Mouse (Mus musculus): Measurements from ENCODE around the gene Rab20. TPM values are rescaled to one million over a fixed set of nuclear protein-coding genes. Genes with fewer than 3 reads are reported as not detected.
A peak's percentile ranks its signal among the peaks of the same experiment; 100 is the strongest.

Gene Rab20
- total RNA-seq, 2 experiments from 2014 or later: 0.42 to 0.87 TPM

- peak; percentile 39 to 66 for DNase-seq (ENCODE audit: low spot score in 2 of 2)
- intact Hi-C loops (cut with DNase I): no loop called here
Measured at GRCm38 (mm10) chr8:11460934-11461333, 17.6 kb downstream of the Rab20 start.

GRCm38 (mm10) chr8:11459016-11459415 is 19.5 kb downstream of the Rab20 start:
- DNase-seq (ENCODE audit: low spot score in 2 of 2): no peak
- intact Hi-C loops (cut with DNase I): no loop called here

- DNase-seq (ENCODE audit: low spot score in 2 of 2): no peak
- intact Hi-C loops (cut with DNase I): no loop called here
Measured at GRCm38 (mm10) chr8:11457981-11458836, 20.3 kb downstream of the Rab20 start.

- DNase-seq (ENCODE audit: low spot score in 2 of 2): no peak
- intact Hi-C loops (cut with DNase I): no loop called here
Measured at GRCm38 (mm10) chr8:11457278-11457677, 21.2 kb downstream of the Rab20 start.

- intact Hi-C loops (cut with DNase I): no loop called here
- DNase-seq (ENCODE audit: low spot score in 2 of 2): no peak
Measured at GRCm38 (mm10) chr8:11454228-11454627, 24.3 kb downstream of the Rab20 start.

- intact Hi-C loops (cut with DNase I): no loop called here
- peak; percentile 27 to 39 for DNase-seq (ENCODE audit: low spot score in 2 of 2)
Measured at GRCm38 (mm10) chr8:11452974-11453373, 25.5 kb downstream of the Rab20 start.

- intact Hi-C loops (cut with DNase I): no loop called here
- no peak for DNase-seq (ENCODE audit: low spot score in 2 of 2)
Measured at GRCm38 (mm10) chr8:11452559-11452958, 26.0 kb downstream of the Rab20 start.

- no peak for DNase-seq (ENCODE audit: low spot score in 2 of 2)
- intact Hi-C loops (cut with DNase I): no loop called here
Measured at GRCm38 (mm10) chr8:11452152-11452551, 26.4 kb downstream of the Rab20 start.

GRCm38 (mm10) chr8:11450184-11451113 is 28.1 kb downstream of the Rab20 start:
- peak; percentile 47 to 61 for DNase-seq (ENCODE audit: low spot score in 2 of 2)
- intact Hi-C loops (cut with DNase I): loop anchor here (1.0 kb wide), 1 partner anchor 36 kb away; no protein-coding TSS in a partner anchor

- DNase-seq (ENCODE audit: low spot score in 2 of 2): no peak
- intact Hi-C loops (cut with DNase I): no loop called here
Measured at GRCm38 (mm10) chr8:11447910-11448570, 30.5 kb downstream of the Rab20 start.

- intact Hi-C loops (cut with DNase I): no loop called here
Measured at GRCm38 (mm10) chr8:11445790-11446189, 32.7 kb downstream of the Rab20 start.

GRCm38 (mm10) chr8:11444216-11444615 is 34.3 kb downstream of the Rab20 start:
- intact Hi-C loops (cut with DNase I): no loop called here
- DNase-seq (ENCODE audit: low spot score in 2 of 2): no peak

More at GRCm38 (mm10) chr8:11445790-11446189, 32.7 kb downstream of the Rab20 start:
- no peak for DNase-seq (ENCODE audit: low spot score in 2 of 2)

- intact Hi-C loops (cut with DNase I): no loop called here
- DNase-seq (ENCODE audit: low spot score in 2 of 2): no peak
Measured at GRCm38 (mm10) chr8:11443611-11444010, 34.9 kb downstream of the Rab20 start.

- no peak for DNase-seq (ENCODE audit: low spot score in 2 of 2)
- intact Hi-C loops (cut with DNase I): no loop called here
Measured at GRCm38 (mm10) chr8:11441291-11441690, 37.2 kb downstream of the Rab20 start.

- intact Hi-C loops (cut with DNase I): loop anchor here (10.0 kb wide), 2 partner anchors 177 to 267 kb away; partner anchors contain the start of gene 1700016D06Rik
- peak; percentile 56 to 77 for DNase-seq (ENCODE audit: low spot score in 2 of 2)
Measured at GRCm38 (mm10) chr8:11437862-11438261, 40.6 kb downstream of the Rab20 start.

GRCm38 (mm10) chr8:11430688-11431087 is 47.8 kb downstream of the Rab20 start:
- intact Hi-C loops (cut with DNase I): loop anchor here (10.0 kb wide), 2 partner anchors 184 to 274 kb away; partner anchors contain the start of gene 1700016D06Rik
- no peak for DNase-seq (ENCODE audit: low spot score in 2 of 2)

GRCm38 (mm10) chr8:11423091-11423490 is 55.4 kb downstream of the Rab20 start:
- peak in 1 of 2 experiments; percentile 39 for DNase-seq (ENCODE audit: low spot score in 2 of 2)
- intact Hi-C loops (cut with DNase I): no loop called here

GRCm38 (mm10) chr8:11421968-11422367 is 56.5 kb downstream of the Rab20 start:
- intact Hi-C loops (cut with DNase I): loop anchor here (1.0 kb wide), 1 partner anchor 64 kb away; no protein-coding TSS in a partner anchor
- peak; percentile 36 to 64 for DNase-seq (ENCODE audit: low spot score in 2 of 2)

- DNase-seq (ENCODE audit: low spot score in 2 of 2): peak in 1 of 2 experiments; percentile 65
- intact Hi-C loops (cut with DNase I): no loop called here
Measured at GRCm38 (mm10) chr8:11421105-11421504, 57.4 kb downstream of the Rab20 start.
